ENCODE assay signal across 20 mouse cellular contexts in genomic region chr12:91500475-91500874, GRCm38 (mm10).
"Had no signal": no experiment of that assay in that cellular context is flagged by ENCODE, and none has a peak within 500 bp of the region (broad histone marks: within the 10 kb centered on the region; RNA-seq: fewer than 3 reads in every experiment).

No protein-coding gene starts in this region.

- H3K4me1 ChIP-seq: stomach, embryonic 15.5 days had no signal

- ATAC-seq: midbrain, embryonic 13.5 days; midbrain, embryonic 15.5 days had no signal

- H3K27ac ChIP-seq: midbrain, embryonic 10.5 days; midbrain, embryonic 13.5 days; midbrain, embryonic 15.5 days; neural tube, embryonic 13.5 days; neural tube, embryonic 15.5 days; stomach, embryonic 15.5 days; stomach, postnatal 0 days had no signal

- H3K36me3 ChIP-seq: midbrain, embryonic 10.5 days; midbrain, embryonic 13.5 days; midbrain, embryonic 15.5 days; neural tube, embryonic 13.5 days; neural tube, embryonic 15.5 days; stomach, embryonic 15.5 days had no signal

- H3K27me3 ChIP-seq: midbrain, embryonic 13.5 days; midbrain, embryonic 15.5 days; neural tube, embryonic 13.5 days; neural tube, embryonic 15.5 days; stomach, embryonic 15.5 days had no signal

- H3K4me3 ChIP-seq: midbrain, embryonic 10.5 days; midbrain, embryonic 13.5 days; midbrain, embryonic 15.5 days; myocyte; neural tube, embryonic 13.5 days; neural tube, embryonic 15.5 days; stomach, embryonic 15.5 days had no signal

- DNase-seq: lung, adult 18-20 months; lung, embryonic 14.5 days; lung, postnatal 10 days; lung, postnatal 4 days; retina, postnatal 1 day; right cerebral cortex, adult 18-20 months; right cerebral cortex, postnatal 25 days; right cerebral cortex, postnatal 4 days; spleen, adult 18-20 months; thymus, adult 2 months; thymus, postnatal 25 days; thymus, postnatal 4 days had no signal

- H3K9me3 ChIP-seq: midbrain, embryonic 10.5 days; midbrain, embryonic 13.5 days; midbrain, embryonic 15.5 days; neural tube, embryonic 13.5 days; neural tube, embryonic 15.5 days; stomach, embryonic 15.5 days had no signal

- H3K9ac ChIP-seq: lung, embryonic 14.5 days; midbrain, embryonic 13.5 days; midbrain, embryonic 15.5 days; neural tube, embryonic 13.5 days; neural tube, embryonic 15.5 days; stomach, embryonic 15.5 days had no signal

- H3K4me2 ChIP-seq: lung, embryonic 14.5 days; midbrain, embryonic 13.5 days; midbrain, embryonic 15.5 days; neural tube, embryonic 13.5 days; neural tube, embryonic 15.5 days; stomach, embryonic 15.5 days had no signal
